Mouse (Mus musculus) heart, postnatal 0 days (tissue): ENCODE results near the gene Gm11027. TPM values are rescaled to one million over a fixed set of nuclear protein-coding genes. Genes with fewer than 3 reads are reported as not detected.

ENCODE experiments used
- ATAC-seq: fragments of 200-750 bp; cut with Nextera tagmentation; 2 replicates; pipeline ENCODE4 v1.8.0; 2017; ENCODE audit warnings: low read depth, moderate number of reproducible peaks, moderate library complexity; ENCODE audit not compliant: insufficient read depth
- DNase-seq: peaks from one replicate; pipeline ENCODE4 v3.0.0-alpha.2; 2016; ENCODE audit warnings: low spot score
- H3K27ac ChIP-seq: fragments of 300-500 bp; sonication (generic); 2 replicates; pipeline ENCODE4 v1.5.1; 2014; ENCODE audit warnings: low read depth, mild to moderate bottlenecking
- H3K27me3 ChIP-seq: fragments of 300-500 bp; sonication (generic); 2 replicates; pipeline ENCODE4 v1.6.1; 2014; ENCODE audit warnings: low read length, mixed read lengths; ENCODE audit not compliant: control insufficient read depth, insufficient read depth
- H3K36me3 ChIP-seq: fragments of 300-500 bp; sonication (generic); replicated peaks from 2 replicates; pipeline ENCODE4 v1.6.1; 2014; ENCODE audit warnings: low read length, mixed read lengths; ENCODE audit not compliant: control insufficient read depth, insufficient read depth
- H3K4me1 ChIP-seq: fragments of 300-500 bp; sonication (generic); 2 replicates; pipeline ENCODE4 v1.6.1; 2014; ENCODE audit warnings: antibody characterized with exemption; ENCODE audit not compliant: control insufficient read depth, insufficient read depth
- H3K4me2 ChIP-seq: fragments of 300-500 bp; sonication (generic); 2 replicates; pipeline ENCODE4 v1.6.1; 2014; ENCODE audit warnings: low read depth, mild to moderate bottlenecking, low read length, moderate library complexity
- H3K4me3 ChIP-seq: fragments of 300-500 bp; sonication (generic); 2 replicates; pipeline ENCODE4 v1.5.1; 2014; ENCODE audit warnings: low read depth, low read length
- H3K9ac ChIP-seq: fragments of 300-500 bp; sonication (generic); replicated peaks from 2 replicates; pipeline ENCODE4 v1.6.1; 2014; ENCODE audit warnings: low read depth, low read length, mixed read lengths
- H3K9me3 ChIP-seq: fragments of 300-500 bp; sonication (generic); replicated peaks from 2 replicates; pipeline ENCODE4 v1.6.1; 2016; ENCODE audit warnings: low read length; ENCODE audit not compliant: control insufficient read depth
- CTCF ChIP-seq: IDR thresholded peaks from 2 replicates; pipeline ENCODE4 v1.5.1; 2016; ENCODE audit warnings: antibody characterized with exemption, control low read depth, low read depth
- EP300 ChIP-seq: IDR thresholded peaks from 2 replicates; pipeline ENCODE4 v1.6.1; 2016; ENCODE audit warnings: antibody characterized with exemption, low read depth
- WGBS: fragments of 180-500 bp; shearing (Covaris S2); extraction: QIAGEN DNeasy Blood & Tissue Kit; methylation state at CpG from one replicate; pipeline ENCODE4 v1.1.7; 2014; 5-methylcytosine and 5-hydroxymethylcytosine counted together
- microRNA-seq: library from miRNA; unstranded; fragments of <30 nt; microRNA quantifications from one replicate; pipeline ENCODE4, GENCODE M21; 2016
- polyA plus RNA-seq: library from polyadenylated mRNA; unstranded; fragments of >200 nt; fragmentation: Nextera tagmentation; extraction: Ambion mirVana; gene quantifications from 2 replicates; pipeline ENCODE4 v1.2.1, GENCODE M21; 2015
- total RNA-seq: library from RNA; depleted of rRNA; stranded (reverse); fragments of >200 nt; gene quantifications from 2 replicates; pipeline ENCODE4 v1.2.3, GENCODE M21; 2014; ENCODE audit warnings: low replicate concordance; rRNA removed

Gm11027 gene
- total and polyA plus RNA-seq, 2 experiments from 2014 or later: not detected

DNA sequence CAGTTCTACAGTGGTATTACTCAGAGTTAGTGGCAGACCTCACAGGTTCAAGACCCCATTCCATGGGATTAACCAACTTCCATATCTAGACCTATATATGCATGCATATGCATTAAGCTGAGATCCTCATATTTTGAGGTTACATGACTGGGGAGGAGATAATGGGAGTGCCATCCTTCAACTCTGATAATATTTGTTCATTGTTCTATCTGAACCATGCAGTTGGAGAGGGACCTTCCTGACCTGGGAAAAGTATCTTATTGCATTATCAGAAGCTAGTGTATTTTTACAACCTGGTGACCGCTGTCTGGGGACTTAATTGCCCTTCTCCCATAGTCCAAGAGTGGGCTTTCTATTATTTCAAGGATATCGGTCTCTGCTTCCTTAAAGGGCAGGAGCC lies 33.4 kb downstream of the Gm11027 start:
- WGBS: 73% methylated on average over 2 of the region's 2 CpGs
- Histone ChIP-seq H3K4me2 (no peak overlapping the region), H3K27ac (no peak overlapping the region), H3K4me1 (0 out of 2 replicates have a peak, but pooled peaks cover 3% of the 10 kb centered on the region), H3K4me3 (no peak overlapping the region), H3K36me3 (no peaks in the 10 kb centered on the region), H3K9ac (no peak overlapping the region), H3K27me3 (no peaks in the 10 kb centered on the region), H3K9me3 (no peaks in the 10 kb centered on the region)
- no peak for ATAC-seq
- no peak for DNase-seq
- TF ChIP-seq CTCF (no peak), EP300 (no peak)

DNA sequence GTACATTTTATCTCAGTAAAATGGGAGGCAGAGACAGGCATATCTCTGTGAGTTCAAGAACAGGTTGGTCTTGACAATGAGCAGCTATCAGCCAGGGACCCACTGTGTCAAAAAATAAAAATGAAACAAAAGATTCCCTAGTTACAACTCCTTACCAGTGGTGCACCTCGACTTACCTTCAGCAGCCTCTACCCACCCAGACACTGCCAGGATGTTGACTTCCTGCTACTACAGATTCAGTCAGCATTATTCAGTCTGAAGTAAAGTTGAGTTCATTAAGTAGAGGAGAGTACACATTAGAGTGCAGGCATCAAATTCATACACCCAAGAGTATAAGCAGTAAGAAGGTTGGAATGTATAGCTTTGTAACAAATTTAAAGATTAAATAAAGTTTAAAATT lies 38.6 kb downstream of the Gm11027 start:
- TF ChIP-seq EP300: no peak
- TF ChIP-seq CTCF: no peak
- Histone ChIP-seq H3K4me2 (no peak overlapping the region), H3K9me3 (no peaks in the 10 kb centered on the region), H3K27ac (no peak overlapping the region), H3K9ac (no peak overlapping the region), H3K4me3 (no peak overlapping the region), H3K27me3 (no peaks in the 10 kb centered on the region), H3K4me1 (0 out of 2 replicates have a peak, but pooled peaks cover 10% of the 10 kb centered on the region), H3K36me3 (no peaks in the 10 kb centered on the region)
- DNase-seq: no peak
- WGBS: 59% methylated on average over 1 of the region's 1 CpGs
- no peak for ATAC-seq

DNA sequence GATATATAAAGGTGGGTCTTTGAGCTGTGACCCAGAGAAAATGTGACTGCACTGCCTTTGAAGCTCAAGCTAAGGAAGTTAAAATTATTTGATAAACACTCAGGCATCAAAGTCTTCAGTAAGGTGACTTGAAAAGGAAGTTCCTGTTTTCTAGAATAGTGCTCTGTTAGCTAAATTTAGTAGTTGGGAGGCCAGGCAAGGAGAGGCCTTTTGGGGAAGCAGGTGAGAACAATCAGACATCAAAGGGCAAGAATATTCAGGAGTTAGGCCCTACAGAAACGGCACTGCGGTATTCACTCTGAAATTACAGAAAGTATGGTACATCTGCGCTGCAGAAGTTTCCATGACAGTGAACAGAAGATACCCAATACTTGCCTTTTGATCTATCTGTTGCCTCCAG lies 40.3 kb downstream of the Gm11027 start:
- H3K4me1 ChIP-seq: 0 out of 2 replicates have a peak, but pooled peaks cover 7% of the 10 kb centered on the region
- WGBS: 78% methylated on average over 3 of the region's 3 CpGs
- H3K36me3 ChIP-seq: no peaks in the 10 kb centered on the region
- no peak overlapping the region for H3K9ac ChIP-seq
- no peaks in the 10 kb centered on the region for H3K27me3 ChIP-seq
- no peak overlapping the region for H3K4me2 ChIP-seq
- H3K9me3 ChIP-seq: no peaks in the 10 kb centered on the region
- no peak for TF ChIP-seq CTCF
- TF ChIP-seq EP300: no peak
- DNase-seq (no peak), ATAC-seq (no peak)
- H3K27ac ChIP-seq: no peak overlapping the region
- H3K4me3 ChIP-seq: no peak overlapping the region

DNA sequence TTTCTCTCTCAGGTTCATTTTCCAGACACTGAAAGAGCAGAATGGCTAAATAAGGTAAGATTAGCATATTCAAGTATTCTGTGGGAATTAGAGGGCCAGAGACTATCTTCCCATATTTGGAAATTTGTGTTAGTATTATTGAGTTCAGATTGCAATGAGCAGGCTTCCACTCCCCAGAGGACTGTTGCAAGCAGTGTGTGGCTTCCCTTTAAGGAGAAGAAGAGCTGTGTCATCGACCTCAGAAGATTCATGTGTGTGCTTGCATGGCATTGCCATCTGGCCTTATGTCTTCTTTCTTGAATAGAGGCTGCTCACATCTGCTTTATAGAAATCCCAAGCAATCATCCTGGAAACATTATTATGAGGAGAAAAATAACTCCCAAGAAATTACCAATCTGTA lies 42.6 kb downstream of the Gm11027 start:
- Histone ChIP-seq H3K9me3 (no peaks in the 10 kb centered on the region), H3K4me1 (0 out of 2 replicates have a peak, but pooled peaks cover 7% of the 10 kb centered on the region), H3K9ac (no peak overlapping the region), H3K36me3 (peaks cover 4% of the 10 kb centered on the region; the same call in 1 of the 2 replicates), H3K4me3 (no peak overlapping the region), H3K27ac (no peak overlapping the region), H3K27me3 (no peaks in the 10 kb centered on the region), H3K4me2 (no peak overlapping the region)
- ATAC-seq (no peak), DNase-seq (no peak)
- WGBS: 73% methylated on average over 1 of the region's 1 CpGs
- TF ChIP-seq EP300 (no peak), CTCF (no peak)

Small RNA genes within 50 kb of the gene (microRNA-seq; reads per million reads assigned to microRNA genes)
- gene Gm23190: not detected

Other genes with a start within 250 kb of the Gm11027 start
- 13.5 and 25.2 TPM in 2 replicates for gene Zfp386, start 227.7 kb upstream of the Gm11027 start, total RNA-seq
- 31.7 and 32.1 TPM in 2 replicates for gene Zfp386, start 227.7 kb upstream of the Gm11027 start, polyA plus RNA-seq
- 0.85 and 1.3 TPM in 2 replicates for gene Vipr2, start 197.7 kb upstream of the Gm11027 start, total RNA-seq
- 0.30 TPM in 2 replicates for gene Vipr2, start 197.7 kb upstream of the Gm11027 start, polyA plus RNA-seq
- 1.5 TPM in 1 of 2 replicates, not detected in the other for gene Wdr60, start 12.4 kb upstream of the Gm11027 start, total RNA-seq
- gene Wdr60, start 12.4 kb upstream of the Gm11027 start, polyA plus RNA-seq: 3.1 and 3.5 TPM in 2 replicates
- gene Esyt2, start 5.8 kb downstream of the Gm11027 start, total RNA-seq: 32.2 and 33.7 TPM in 2 replicates
- gene Esyt2, start 5.8 kb downstream of the Gm11027 start, polyA plus RNA-seq: 7.4 TPM in 2 replicates
- 24.0 and 27.1 TPM in 2 replicates for gene Ncapg2, start 130.0 kb downstream of the Gm11027 start, total RNA-seq
- 7.1 TPM in 2 replicates for gene Ncapg2, start 130.0 kb downstream of the Gm11027 start, polyA plus RNA-seq
- gene Ptprn2, start 210.3 kb downstream of the Gm11027 start, total RNA-seq: 0.04 TPM in 1 of 2 replicates, not detected in the other
- gene Ptprn2, start 210.3 kb downstream of the Gm11027 start, polyA plus RNA-seq: not detected in 2 replicates